Mouse (Mus musculus) cerebellum, adult 2 months (tissue): ENCODE results near the gene Mad1l1.

ENCODE experiments used
- CTCF ChIP-seq: fragments of 200-500 bp; IDR thresholded peaks from 2 replicates; pipeline ENCODE4 v1.5.1; 2011; ENCODE audit warnings: low read depth, mild to moderate bottlenecking, control low read depth, low read length, moderate library complexity, borderline replicate concordance; ENCODE audit not compliant: insufficient read depth
- POLR2A ChIP-seq: fragments of 200-500 bp; IDR thresholded peaks from 2 replicates; pipeline ENCODE4 v1.6.1; 2011; ENCODE audit warnings: low read length, control low read depth, borderline replicate concordance; ENCODE audit not compliant: insufficient read depth

DNA sequence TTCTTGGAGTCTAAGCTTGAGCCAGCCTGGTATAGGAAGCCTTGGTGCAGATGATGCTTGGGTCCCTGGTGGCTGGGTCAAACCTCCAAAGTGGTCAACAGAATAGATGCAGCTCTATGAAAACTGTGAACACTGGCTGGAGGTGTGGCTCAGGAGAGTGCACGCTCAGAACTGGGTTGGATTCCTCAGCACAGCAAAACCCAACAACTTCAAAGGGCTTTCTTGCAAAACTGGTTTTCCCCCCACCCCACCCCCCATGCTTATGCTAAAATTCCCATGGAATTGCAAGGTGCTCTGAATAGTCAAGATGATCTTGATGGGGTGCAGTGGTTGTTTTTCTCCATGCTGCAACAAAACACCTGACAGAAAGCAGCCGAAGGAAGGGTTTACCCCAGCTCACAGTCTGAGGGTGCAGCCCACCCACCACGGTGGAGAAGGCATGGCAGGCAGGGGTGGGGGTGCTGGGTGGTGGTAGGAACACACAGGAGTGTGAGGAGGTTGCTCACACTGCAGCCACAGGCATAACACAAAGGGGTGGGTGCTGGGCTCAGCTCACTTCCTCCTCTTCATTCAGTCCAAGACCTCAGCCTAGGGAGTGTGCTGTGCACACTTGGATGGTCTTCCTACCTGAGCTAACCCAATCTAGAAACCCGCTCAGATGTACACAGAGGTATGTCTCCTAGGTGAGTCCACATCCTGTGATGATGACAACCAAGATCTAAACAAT lies 197.5 kb downstream of the Mad1l1 start:
- TF ChIP-seq CTCF = no peak
- no peak for TF ChIP-seq POLR2A
